Comparison of ENCODE assay signal across 23 mouse cellular contexts in the genomic region with DNA sequence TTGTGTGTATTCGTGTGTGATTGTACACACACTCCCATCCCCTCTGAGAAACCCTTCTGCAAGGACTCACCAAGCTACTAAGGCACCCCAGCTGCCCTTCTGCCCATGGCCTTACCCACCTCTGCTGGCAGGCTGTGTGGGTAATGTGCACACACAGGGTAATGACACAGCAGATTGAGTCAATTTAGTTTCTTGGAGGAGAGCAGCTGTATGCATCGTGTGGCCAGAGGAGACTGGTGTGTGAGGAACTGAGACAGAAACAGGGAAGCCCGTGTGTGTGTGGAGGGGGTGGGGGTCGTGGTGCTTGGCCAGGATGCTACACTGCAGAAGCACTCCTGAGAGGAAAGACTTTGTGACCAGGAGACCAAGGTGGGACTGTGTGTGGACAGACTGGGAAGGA. TPM values are rescaled to one million over a fixed set of nuclear protein-coding genes. Genes with fewer than 3 reads are reported as not detected.
DNase-seq lines count a peak whose midpoint lies in the region; ATAC-seq lines count a peak whose summit lies in the region.
"Had no signal": no experiment of that assay in that cellular context is flagged by ENCODE, and none has a peak within 500 bp of the region (broad histone marks: within the 10 kb centered on the region; RNA-seq: fewer than 3 reads in every experiment).

No protein-coding gene starts in this region.

- no peak overlapping the region for H3K27ac ChIP-seq in hindbrain, embryonic 15.5 days (replicated peaks)
- no peak overlapping the region for H3K27ac ChIP-seq in hindbrain, embryonic 16.5 days (ENCODE audit: low read depth, low read length)
- H3K27ac ChIP-seq in liver, embryonic 11.5 days (ENCODE audit: low read depth, low read length): peak overlapping the region; percentile 20; the same call in 1 of the 2 replicates
- H3K27ac ChIP-seq: embryonic facial prominence, embryonic 10.5 days; heart, embryonic 15.5 days; intestine, embryonic 15.5 days; macrophage; neural tube, embryonic 12.5 days had no signal

- no peak overlapping the region for H3K9ac ChIP-seq in hindbrain, embryonic 15.5 days
- H3K9ac ChIP-seq in hindbrain, embryonic 16.5 days (ENCODE audit: low read depth, low read length): no peak overlapping the region; the same call in 1 of the 2 replicates
- H3K9ac ChIP-seq in liver, embryonic 11.5 days (ENCODE audit: low read depth, low read length): no peak overlapping the region
- H3K9ac ChIP-seq: heart, embryonic 15.5 days; intestine, embryonic 15.5 days; lung, embryonic 14.5 days; neural tube, embryonic 12.5 days had no signal

- peak; percentile 12 for DNase-seq in c-Kit-positive CD71-negative TER-119-negative erythroid progenitor cells, embryonic 14.5 days (ENCODE audit: low read depth)
- DNase-seq in liver, embryonic 11.5 days (ENCODE audit: low spot score): no peak
- no peak for DNase-seq in thymus, postnatal 14 days
- no peak for DNase-seq in gastrocnemius, postnatal 25 days
- DNase-seq: adrenal gland, postnatal 25 days; cerebellum, postnatal 14 days; gastrocnemius, postnatal 10 days; kidney, postnatal 10 days; layer of hippocampus, adult 9-11 months; lung, embryonic 14.5 days; right cerebral cortex, postnatal 4 days; thymus, adult 18-20 months had no signal

- no peaks in the 10 kb centered on the region for H3K36me3 ChIP-seq in hindbrain, embryonic 15.5 days
- H3K36me3 ChIP-seq in hindbrain, embryonic 16.5 days (ENCODE audit: control insufficient read depth, insufficient read depth, low read length): no peaks in the 10 kb centered on the region
- H3K36me3 ChIP-seq in liver, embryonic 11.5 days (ENCODE audit: control insufficient read depth, insufficient read depth, low read length): no peaks in the 10 kb centered on the region
- H3K36me3 ChIP-seq: embryonic facial prominence, embryonic 10.5 days; heart, embryonic 15.5 days; intestine, embryonic 15.5 days; neural tube, embryonic 12.5 days had no signal

- H3K4me3 ChIP-seq in hindbrain, embryonic 15.5 days: no peak overlapping the region
- H3K4me3 ChIP-seq in hindbrain, embryonic 16.5 days (ENCODE audit: low read length): no peak overlapping the region
- H3K4me3 ChIP-seq in liver, embryonic 11.5 days (ENCODE audit: low read depth, low read length): no peak overlapping the region
- H3K4me3 ChIP-seq: embryonic facial prominence, embryonic 10.5 days; heart, embryonic 15.5 days; intestine, embryonic 15.5 days; neural tube, embryonic 12.5 days had no signal

- ATAC-seq in hindbrain, embryonic 15.5 days (ENCODE audit: low FRiP score, low read depth): peak; percentile 33
- no peak for ATAC-seq in hindbrain, embryonic 16.5 days
- ATAC-seq in liver, embryonic 11.5 days (replicated peaks; ENCODE audit: low FRiP score): no peak
- peak; percentile 84 for ATAC-seq in megakaryocyte progenitor cell, adult 5-6 weeks (replicated peaks; ENCODE audit: poor library complexity)
- ATAC-seq: activated CD4-positive, CD25-positive, alpha-beta regulatory T cell, adult 4 months; CD4-positive, CD25-positive, alpha-beta regulatory T cell, adult 4 months; intestine, embryonic 15.5 days; midbrain, embryonic 16.5 days had no signal

- WGBS in hindbrain, embryonic 15.5 days: 48% methylated on average over 4 of the region's 4 CpGs
- WGBS in hindbrain, embryonic 16.5 days: 47% methylated on average over 4 of the region's 4 CpGs
- 51% methylated on average over 4 of the region's 4 CpGs for WGBS in liver, embryonic 11.5 days

- H3K9me3 ChIP-seq in hindbrain, embryonic 15.5 days: no peaks in the 10 kb centered on the region
- H3K9me3 ChIP-seq in hindbrain, embryonic 16.5 days (ENCODE audit: control insufficient read depth, low read length): no peaks in the 10 kb centered on the region
- no peaks in the 10 kb centered on the region for H3K9me3 ChIP-seq in liver, embryonic 11.5 days (ENCODE audit: control insufficient read depth, low read length)
- H3K9me3 ChIP-seq: embryonic facial prominence, embryonic 10.5 days; heart, embryonic 15.5 days; intestine, embryonic 15.5 days; neural tube, embryonic 12.5 days had no signal

- no peak overlapping the region for H3K4me2 ChIP-seq in hindbrain, embryonic 15.5 days
- H3K4me2 ChIP-seq in hindbrain, embryonic 16.5 days (ENCODE audit: low read length): no peak overlapping the region
- H3K4me2 ChIP-seq in liver, embryonic 11.5 days: no peak overlapping the region
- H3K4me2 ChIP-seq: heart, embryonic 15.5 days; intestine, embryonic 15.5 days; lung, embryonic 14.5 days; neural tube, embryonic 12.5 days had no signal

- H3K4me1 ChIP-seq in hindbrain, embryonic 15.5 days (replicated peaks): peaks cover 18% of the 10 kb centered on the region
- peaks cover 3% of the 10 kb centered on the region; the same call in 1 of the 2 replicates for H3K4me1 ChIP-seq in hindbrain, embryonic 16.5 days (ENCODE audit: control insufficient read depth, insufficient read depth, low read depth, low read length)
- H3K4me1 ChIP-seq in liver, embryonic 11.5 days (replicated peaks; ENCODE audit: control insufficient read depth, insufficient read depth, low read length): peaks cover 33% of the 10 kb centered on the region
- H3K4me1 ChIP-seq: intestine, embryonic 15.5 days had no signal

- H3K27me3 ChIP-seq in hindbrain, embryonic 15.5 days: peaks cover 3% of the 10 kb centered on the region; the same call in 1 of the 2 replicates
- H3K27me3 ChIP-seq in hindbrain, embryonic 16.5 days (replicated peaks; ENCODE audit: control insufficient read depth, insufficient read depth, low read length): no peaks in the 10 kb centered on the region
- peaks cover 29% of the 10 kb centered on the region for H3K27me3 ChIP-seq in liver, embryonic 11.5 days (replicated peaks; ENCODE audit: control insufficient read depth, insufficient read depth, low read length)

RNA-seq across cellular contexts. Expression of gene Cacna2d2, which starts 27.0 kb away (rescaled TPM):
- polyA plus RNA-seq in hindbrain, embryonic 15.5 days (2015; fragmentation: Nextera tagmentation; extraction: Ambion mirVana): 7.7 and 10.7 TPM in 2 replicates
- polyA plus RNA-seq in hindbrain, embryonic 16.5 days (2015; fragmentation: Nextera tagmentation; extraction: Ambion mirVana): 8.1 and 9.0 TPM in 2 replicates
- 0.13 and 0.18 TPM in 2 replicates for polyA plus RNA-seq in liver, embryonic 11.5 days (2014; fragmentation: Nextera tagmentation; extraction: Ambion mirVana)
- 0.42 and 1.5 TPM in 2 replicates for total RNA-seq in megakaryocyte progenitor cell, adult 5-6 weeks (2015)
- 0.30 and 0.37 TPM in 2 replicates for total RNA-seq in megakaryocyte progenitor cell, adult 5-6 weeks (2017)
- total RNA-seq in gastrocnemius, postnatal 25 days (2021): under 1 TPM; 0.83 to 0.84 TPM
- polyA plus RNA-seq: lung, embryonic 14.5 days; macrophage had no signal

RNA-seq across cellular contexts. Expression of gene 6430571L13Rik, which starts 32.0 kb away (rescaled TPM):
- 9.1 and 9.4 TPM in 2 replicates for polyA plus RNA-seq in hindbrain, embryonic 15.5 days (2015; fragmentation: Nextera tagmentation; extraction: Ambion mirVana)
- polyA plus RNA-seq in hindbrain, embryonic 16.5 days (2015; fragmentation: Nextera tagmentation; extraction: Ambion mirVana): 9.8 and 11.4 TPM in 2 replicates
- 0.05 and 0.10 TPM in 2 replicates for polyA plus RNA-seq in liver, embryonic 11.5 days (2014; fragmentation: Nextera tagmentation; extraction: Ambion mirVana)
- 0.07 TPM in 1 of 2 replicates, not detected in the other for total RNA-seq in megakaryocyte progenitor cell, adult 5-6 weeks (2015)
- 0.08 and 0.17 TPM in 2 replicates for total RNA-seq in megakaryocyte progenitor cell, adult 5-6 weeks (2017)
- total RNA-seq in gastrocnemius, postnatal 25 days (2021): 10 to 100 TPM; 34.1 to 44.0 TPM
- polyA plus RNA-seq: macrophage had no signal

RNA-seq across cellular contexts. Expression of gene Hemk1, which starts 34.3 kb away (rescaled TPM):
- polyA plus RNA-seq in hindbrain, embryonic 15.5 days (2015; fragmentation: Nextera tagmentation; extraction: Ambion mirVana): 15.2 and 17.2 TPM in 2 replicates
- 17.5 and 18.7 TPM in 2 replicates for polyA plus RNA-seq in hindbrain, embryonic 16.5 days (2015; fragmentation: Nextera tagmentation; extraction: Ambion mirVana)
- polyA plus RNA-seq in liver, embryonic 11.5 days (2014; fragmentation: Nextera tagmentation; extraction: Ambion mirVana): 8.2 and 8.7 TPM in 2 replicates
- 14.5 and 20.2 TPM in 2 replicates for total RNA-seq in megakaryocyte progenitor cell, adult 5-6 weeks (2015)
- 12.0 and 14.0 TPM in 2 replicates for total RNA-seq in megakaryocyte progenitor cell, adult 5-6 weeks (2017)
- 10 to 100 TPM; 12.8 to 15.7 TPM for total RNA-seq in gastrocnemius, postnatal 25 days (2021)

Comparison
In these comparisons a context has a peak if more than half of its experiments do, and no peak if none do; other contexts are left out.
1. ATAC-seq: peak in hindbrain, embryonic 15.5 days (single experiment) and megakaryocyte progenitor cell, adult 5-6 weeks (single experiment); none in hindbrain, embryonic 16.5 days (single experiment) and liver, embryonic 11.5 days (single experiment).